Mouse (Mus musculus) hindbrain, embryonic 16.5 days (tissue): ENCODE data around the gene Gm3893. TPM values are rescaled to one million over a fixed set of nuclear protein-coding genes. Genes with fewer than 3 reads are reported as not detected.
"Not testable (repeated sequence)": the region's sequence is repeated elsewhere in the genome, so short reads cannot be mapped to it uniquely, and the experiment has no call there.

ENCODE experiments used
- ATAC-seq: fragments of 200-750 bp; cut with Nextera tagmentation; 2 replicates; pipeline ENCODE4 v1.8.0; 2017; ENCODE audit warnings: moderate TSS enrichment, moderate library complexity
- H3K27ac ChIP-seq: fragments of 300-500 bp; sonication (generic); 2 replicates; pipeline ENCODE4 v1.5.1; 2014; ENCODE audit warnings: low read depth, mild to moderate bottlenecking, control low read depth, low read length, moderate library complexity
- H3K27me3 ChIP-seq: fragments of 300-500 bp; sonication (generic); replicated peaks from 2 replicates; pipeline ENCODE4 v1.6.1; 2014; ENCODE audit warnings: low read length; ENCODE audit not compliant: control insufficient read depth, insufficient read depth
- H3K36me3 ChIP-seq: fragments of 300-500 bp; sonication (generic); 2 replicates; pipeline ENCODE4 v1.6.1; 2014; ENCODE audit warnings: mild to moderate bottlenecking, low read length, moderate library complexity, mixed read lengths; ENCODE audit not compliant: control insufficient read depth, insufficient read depth
- H3K4me1 ChIP-seq: fragments of 300-500 bp; sonication (generic); 2 replicates; pipeline ENCODE4 v1.6.1; 2014; ENCODE audit warnings: low read depth, low read length; ENCODE audit not compliant: control insufficient read depth, insufficient read depth
- H3K4me2 ChIP-seq: fragments of 300-500 bp; sonication (generic); 2 replicates; pipeline ENCODE4 v1.6.1; 2014; ENCODE audit warnings: mild to moderate bottlenecking, low read length, control low read depth, moderate library complexity
- H3K4me3 ChIP-seq: fragments of 300-500 bp; sonication (generic); 2 replicates; pipeline ENCODE4 v1.5.1; 2014; ENCODE audit warnings: mild to moderate bottlenecking, low read length, control low read depth, moderate library complexity
- H3K9ac ChIP-seq: fragments of 300-500 bp; sonication (generic); 2 replicates; pipeline ENCODE4 v1.6.1; 2014; ENCODE audit warnings: low read depth, mild to moderate bottlenecking, control low read depth, low read length, moderate library complexity
- H3K9me3 ChIP-seq: fragments of 300-500 bp; sonication (generic); 2 replicates; pipeline ENCODE4 v1.6.1; 2014; ENCODE audit warnings: mild to moderate bottlenecking, low read length, moderate library complexity; ENCODE audit not compliant: control insufficient read depth
- WGBS: fragments of 180-500 bp; shearing (Covaris S2); extraction: QIAGEN DNeasy Blood & Tissue Kit; methylation state at CpG from one replicate; pipeline ENCODE4 v1.1.7; 2014; 5-methylcytosine and 5-hydroxymethylcytosine counted together
- polyA plus RNA-seq: library from polyadenylated mRNA; unstranded; fragments of >200 nt; fragmentation: Nextera tagmentation; extraction: Ambion mirVana; gene quantifications from 2 replicates; pipeline ENCODE4 v1.2.1, GENCODE M21; 2015

Gm3893 gene
- polyA plus RNA-seq: not detected in 2 replicates

- H3K27me3 ChIP-seq, H3K4me2 ChIP-seq, ATAC-seq, H3K4me3 ChIP-seq, H3K9me3 ChIP-seq, H3K27ac ChIP-seq, H3K4me1 ChIP-seq, H3K36me3 ChIP-seq, H3K9ac ChIP-seq: not testable (repeated sequence)
- WGBS: no CpG with 5 or more reads among the region's 2 CpGs
Measured at GRCm38 (mm10) chr4:42090907-42091306, at the start of gene Gm3893. Gene Gm3893 (plus strand): TSS chr4:42091207.

GRCm38 (mm10) chr4:42114517-42114916 lies 23.5 kb downstream of the Gm3893 start, which contains the start of gene Gm13304:
Gene Gm13304 (plus strand): TSS chr4:42114817.
- not testable (repeated sequence) for H3K9ac ChIP-seq, H3K27me3 ChIP-seq, H3K4me1 ChIP-seq, H3K36me3 ChIP-seq, H3K4me2 ChIP-seq, ATAC-seq, H3K27ac ChIP-seq, H3K9me3 ChIP-seq, H3K4me3 ChIP-seq
- WGBS: no CpG with 5 or more reads among the region's 5 CpGs

Other genes with a start within 250 kb of the Gm3893 start
- not detected in 2 replicates for gene Gm21541, start 187.6 kb upstream of the Gm3893 start, polyA plus RNA-seq
- 12.1 and 13.6 TPM in 2 replicates for gene Gm20878, start 149.6 kb upstream of the Gm3893 start, polyA plus RNA-seq
- gene Fam205a4, start 125.1 kb upstream of the Gm3893 start, polyA plus RNA-seq: 1.9 and 2.0 TPM in 2 replicates
- gene Gm21093, start 56.5 kb upstream of the Gm3893 start, polyA plus RNA-seq: 0.28 and 0.74 TPM in 2 replicates
- not detected in 2 replicates for gene Gm13304, start 23.6 kb downstream of the Gm3893 start, polyA plus RNA-seq
- 3.1 and 5.3 TPM in 2 replicates for gene Gm13306, start 62.2 kb downstream of the Gm3893 start, polyA plus RNA-seq
- gene Gm13305, start 77.4 kb downstream of the Gm3893 start, polyA plus RNA-seq: not detected in 2 replicates
- gene Gm10600, start 149.4 kb downstream of the Gm3893 start, polyA plus RNA-seq: not detected in 2 replicates
- gene Ccl21b, start 164.6 kb downstream of the Gm3893 start, polyA plus RNA-seq: not detected in 2 replicates
- gene Gm21953, start 203.1 kb downstream of the Gm3893 start, polyA plus RNA-seq: not detected in 2 replicates
- not detected in 2 replicates for gene Fam205a3, start 227.1 kb downstream of the Gm3893 start, polyA plus RNA-seq